Mouse (Mus musculus): Measurements from ENCODE around the gene Gm10320. TPM values are rescaled to one million over a fixed set of nuclear protein-coding genes. Genes with fewer than 3 reads are reported as not detected.
A peak's percentile ranks its signal among the peaks of the same experiment; 100 is the strongest.

Gene Gm10320
- polyA plus RNA-seq, 1 experiment from 2014 or later: 1.0 TPM

GRCm38 (mm10) chr13:98461467-98461866 lies 30.3 kb downstream of the Gm10320 start:
- ATAC-seq (ENCODE audit: low FRiP score) (no peak), DNase-seq (ENCODE audit: low spot score, missing footprints) (no peak)
- H3K4me2 ChIP-seq: no peak overlapping the region
- no peak overlapping the region for H3K4me3 ChIP-seq (ENCODE audit: low read depth, low read length)
- H3K27ac ChIP-seq (ENCODE audit: low read depth, low read length): no peak overlapping the region
- no peaks in the 10 kb centered on the region for H3K4me1 ChIP-seq (ENCODE audit: control insufficient read depth, insufficient read depth, low read length)
- H3K36me3 ChIP-seq (ENCODE audit: control insufficient read depth, insufficient read depth, low read length): no peaks in the 10 kb centered on the region
- no peak overlapping the region for H3K9ac ChIP-seq (ENCODE audit: low read length)
- no peaks in the 10 kb centered on the region for H3K9me3 ChIP-seq (ENCODE audit: control insufficient read depth, low read length)
- WGBS: 79% methylated on average over 4 of the region's 4 CpGs
- no peaks in the 10 kb centered on the region for H3K27me3 ChIP-seq (ENCODE audit: control insufficient read depth, insufficient read depth, low read length)

- no peak for DNase-seq (ENCODE audit: low spot score, missing footprints)
- Histone ChIP-seq H3K4me3 (ENCODE audit: low read depth, low read length) (no peak overlapping the region), H3K9ac (ENCODE audit: low read length) (no peak overlapping the region), H3K27me3 (ENCODE audit: control insufficient read depth, insufficient read depth, low read length) (no peaks in the 10 kb centered on the region), H3K4me1 (ENCODE audit: control insufficient read depth, insufficient read depth, low read length) (no peaks in the 10 kb centered on the region), H3K27ac (ENCODE audit: low read depth, low read length) (no peak overlapping the region), H3K4me2 (no peak overlapping the region), H3K36me3 (ENCODE audit: control insufficient read depth, insufficient read depth, low read length) (no peaks in the 10 kb centered on the region), H3K9me3 (ENCODE audit: control insufficient read depth, low read length) (peaks cover 3% of the 10 kb centered on the region; the same call in 1 of the 2 replicates)
- WGBS: 70% methylated on average over 2 of the region's 2 CpGs
- no peak for ATAC-seq (ENCODE audit: low FRiP score)
These were observed 35.4 kb downstream of the Gm10320 start for GRCm38 (mm10) chr13:98456398-98456797.

- no peaks in the 10 kb centered on the region for H3K4me1 ChIP-seq (ENCODE audit: control insufficient read depth, insufficient read depth, low read length)
- no peak overlapping the region for H3K27ac ChIP-seq (ENCODE audit: low read depth, low read length)
- H3K36me3 ChIP-seq (ENCODE audit: control insufficient read depth, insufficient read depth, low read length): no peaks in the 10 kb centered on the region
- DNase-seq (ENCODE audit: low spot score, missing footprints): no peak
- H3K27me3 ChIP-seq (ENCODE audit: control insufficient read depth, insufficient read depth, low read length): no peaks in the 10 kb centered on the region
- H3K9me3 ChIP-seq (ENCODE audit: control insufficient read depth, low read length): peaks cover 3% of the 10 kb centered on the region; the same call in 1 of the 2 replicates
- no peak overlapping the region for H3K4me3 ChIP-seq (ENCODE audit: low read depth, low read length)
- no peak overlapping the region for H3K4me2 ChIP-seq
- no peak overlapping the region for H3K9ac ChIP-seq (ENCODE audit: low read length)
- 86% methylated on average over 10 of the region's 10 CpGs for WGBS
- ATAC-seq (ENCODE audit: low FRiP score): no peak
These were observed 36.2 kb downstream of the Gm10320 start for GRCm38 (mm10) chr13:98455646-98456045.

- 83% methylated on average over 12 of the region's 12 CpGs for WGBS
- Histone ChIP-seq H3K9ac (ENCODE audit: low read length) (no peak overlapping the region), H3K27me3 (ENCODE audit: control insufficient read depth, insufficient read depth, low read length) (no peaks in the 10 kb centered on the region), H3K27ac (ENCODE audit: low read depth, low read length) (no peak overlapping the region), H3K4me1 (ENCODE audit: control insufficient read depth, insufficient read depth, low read length) (no peaks in the 10 kb centered on the region), H3K36me3 (ENCODE audit: control insufficient read depth, insufficient read depth, low read length) (no peaks in the 10 kb centered on the region), H3K4me3 (ENCODE audit: low read depth, low read length) (no peak overlapping the region), H3K4me2 (no peak overlapping the region), H3K9me3 (ENCODE audit: control insufficient read depth, low read length) (peaks cover 3% of the 10 kb centered on the region; the same call in 1 of the 2 replicates)
- no peak for ATAC-seq (ENCODE audit: low FRiP score)
- peak; percentile 59 for DNase-seq (ENCODE audit: low spot score, missing footprints)
These were observed 37.4 kb downstream of the Gm10320 start for GRCm38 (mm10) chr13:98454224-98454967.

- no peak overlapping the region for H3K4me3 ChIP-seq (ENCODE audit: low read depth, low read length)
- no peaks in the 10 kb centered on the region for H3K4me1 ChIP-seq (ENCODE audit: control insufficient read depth, insufficient read depth, low read length)
- ATAC-seq (ENCODE audit: low FRiP score): no peak
These were observed 38.7 kb downstream of the Gm10320 start for GRCm38 (mm10) chr13:98453146-98453545.

GRCm38 (mm10) chr13:98448696-98449095 lies 43.1 kb downstream of the Gm10320 start:
- H3K27me3 ChIP-seq (ENCODE audit: control insufficient read depth, insufficient read depth, low read length): no peaks in the 10 kb centered on the region
- no peak for ATAC-seq (ENCODE audit: low FRiP score)
- DNase-seq (ENCODE audit: low spot score, missing footprints): peak; percentile 51
- peaks cover 3% of the 10 kb centered on the region; the same call in 1 of the 2 replicates for H3K9me3 ChIP-seq (ENCODE audit: control insufficient read depth, low read length)
- H3K4me1 ChIP-seq (ENCODE audit: control insufficient read depth, insufficient read depth, low read length): no peaks in the 10 kb centered on the region
- no peak overlapping the region for H3K4me3 ChIP-seq (ENCODE audit: low read depth, low read length)
- H3K9ac ChIP-seq (ENCODE audit: low read length): no peak overlapping the region
- H3K27ac ChIP-seq (ENCODE audit: low read depth, low read length): no peak overlapping the region
- H3K4me2 ChIP-seq: no peak overlapping the region
- H3K36me3 ChIP-seq (ENCODE audit: control insufficient read depth, insufficient read depth, low read length): no peaks in the 10 kb centered on the region

More at GRCm38 (mm10) chr13:98453146-98453545, 38.7 kb downstream of the Gm10320 start:
- H3K36me3 ChIP-seq (ENCODE audit: control insufficient read depth, insufficient read depth, low read length): no peaks in the 10 kb centered on the region
- WGBS: 87% methylated on average over 4 of the region's 4 CpGs
- no peak overlapping the region for H3K9ac ChIP-seq (ENCODE audit: low read length)
- H3K27me3 ChIP-seq (ENCODE audit: control insufficient read depth, insufficient read depth, low read length): no peaks in the 10 kb centered on the region
- H3K9me3 ChIP-seq (ENCODE audit: control insufficient read depth, low read length): peaks cover 3% of the 10 kb centered on the region; the same call in 1 of the 2 replicates
- no peak overlapping the region for H3K4me2 ChIP-seq
- DNase-seq (ENCODE audit: low spot score, missing footprints): no peak
- H3K27ac ChIP-seq (ENCODE audit: low read depth, low read length): no peak overlapping the region

- Histone ChIP-seq H3K27me3 (ENCODE audit: control insufficient read depth, insufficient read depth, low read length) (no peaks in the 10 kb centered on the region), H3K4me1 (ENCODE audit: control insufficient read depth, insufficient read depth, low read length) (no peaks in the 10 kb centered on the region), H3K9me3 (ENCODE audit: control insufficient read depth, low read length) (peaks cover 3% of the 10 kb centered on the region; the same call in 1 of the 2 replicates), H3K4me2 (no peak overlapping the region), H3K9ac (ENCODE audit: low read length) (no peak overlapping the region), H3K27ac (ENCODE audit: low read depth, low read length) (no peak overlapping the region), H3K4me3 (ENCODE audit: low read depth, low read length) (no peak overlapping the region), H3K36me3 (ENCODE audit: control insufficient read depth, insufficient read depth, low read length) (no peaks in the 10 kb centered on the region)
- 86% methylated on average over 6 of the region's 6 CpGs for WGBS
- no peak for ATAC-seq (ENCODE audit: low FRiP score)
- no peak for DNase-seq (ENCODE audit: low spot score, missing footprints)
These were observed 44.1 kb downstream of the Gm10320 start for GRCm38 (mm10) chr13:98447741-98448140.

- Histone ChIP-seq H3K4me1 (ENCODE audit: control insufficient read depth, insufficient read depth, low read length) (no peaks in the 10 kb centered on the region), H3K9me3 (ENCODE audit: control insufficient read depth, low read length) (no peaks in the 10 kb centered on the region), H3K27me3 (ENCODE audit: control insufficient read depth, insufficient read depth, low read length) (no peaks in the 10 kb centered on the region), H3K4me3 (ENCODE audit: low read depth, low read length) (no peak overlapping the region), H3K27ac (ENCODE audit: low read depth, low read length) (no peak overlapping the region), H3K4me2 (no peak overlapping the region), H3K36me3 (ENCODE audit: control insufficient read depth, insufficient read depth, low read length) (no peaks in the 10 kb centered on the region), H3K9ac (ENCODE audit: low read length) (no peak overlapping the region)
- DNase-seq (ENCODE audit: low spot score, missing footprints) (peak; percentile 57), ATAC-seq (ENCODE audit: low FRiP score) (no peak)
- 88% methylated on average over 7 of the region's 7 CpGs for WGBS
These were observed 46.2 kb downstream of the Gm10320 start for GRCm38 (mm10) chr13:98445391-98446125.

GRCm38 (mm10) chr13:98441001-98441400 lies 50.8 kb downstream of the Gm10320 start:
- 87% methylated on average over 4 of the region's 4 CpGs for WGBS
- DNase-seq (ENCODE audit: low spot score, missing footprints): no peak
- Histone ChIP-seq H3K27me3 (ENCODE audit: control insufficient read depth, insufficient read depth, low read length) (no peaks in the 10 kb centered on the region), H3K36me3 (ENCODE audit: control insufficient read depth, insufficient read depth, low read length) (no peaks in the 10 kb centered on the region), H3K9ac (ENCODE audit: low read length) (no peak overlapping the region), H3K4me3 (ENCODE audit: low read depth, low read length) (no peak overlapping the region), H3K4me1 (ENCODE audit: control insufficient read depth, insufficient read depth, low read length) (no peaks in the 10 kb centered on the region), H3K9me3 (ENCODE audit: control insufficient read depth, low read length) (no peaks in the 10 kb centered on the region), H3K4me2 (no peak overlapping the region), H3K27ac (ENCODE audit: low read depth, low read length) (no peak overlapping the region)
- ATAC-seq (ENCODE audit: low FRiP score): no peak
